Mouse (Mus musculus) lung, embryonic 14.5 days (tissue): Measurements from ENCODE around the gene Gm20388. TPM values are rescaled to one million over a fixed set of nuclear protein-coding genes. Genes with fewer than 3 reads are reported as not detected.

Experiments
- ATAC-seq: fragments of 200-750 bp; cut with Nextera tagmentation; 2 replicates; pipeline ENCODE4 v1.8.0; 2017; ENCODE audit warnings: mild to moderate bottlenecking, moderate TSS enrichment, moderate library complexity; ENCODE audit not compliant: insufficient read depth
- DNase-seq: peaks from one replicate; pipeline ENCODE4 v3.0.0-alpha.2; 2015
- H3K27ac ChIP-seq: fragments of 300-500 bp; sonication (generic); 2 replicates; pipeline ENCODE4 v1.5.1; 2014; ENCODE audit warnings: low read depth, mild to moderate bottlenecking, moderate library complexity
- H3K27me3 ChIP-seq: fragments of 300-500 bp; sonication (generic); 2 replicates; pipeline ENCODE4 v1.6.1; 2014; ENCODE audit warnings: low read length, control low read depth; ENCODE audit not compliant: insufficient read depth
- H3K36me3 ChIP-seq: fragments of 300-500 bp; sonication (generic); 2 replicates; pipeline ENCODE4 v1.6.1; 2014; ENCODE audit warnings: control low read depth; ENCODE audit not compliant: insufficient read depth
- H3K4me1 ChIP-seq: fragments of 300-500 bp; sonication (generic); 2 replicates; pipeline ENCODE4 v1.6.1; 2014; ENCODE audit warnings: antibody characterized with exemption, control low read depth; ENCODE audit not compliant: insufficient read depth
- H3K4me2 ChIP-seq: fragments of 300-500 bp; sonication (generic); 2 replicates; pipeline ENCODE4 v1.6.1; 2014; ENCODE audit warnings: mild to moderate bottlenecking
- H3K4me3 ChIP-seq: fragments of 300-500 bp; sonication (generic); 2 replicates; pipeline ENCODE4 v1.5.1; 2014; ENCODE audit warnings: low read depth, low read length
- H3K9ac ChIP-seq: fragments of 300-500 bp; sonication (generic); 2 replicates; pipeline ENCODE4 v1.6.1; 2014
- H3K9me3 ChIP-seq: fragments of 300-500 bp; sonication (generic); 2 replicates; pipeline ENCODE4 v1.6.1; 2016; ENCODE audit warnings: low read depth, low read length, control low read depth
- CTCF ChIP-seq: IDR thresholded peaks from 2 replicates; pipeline ENCODE4 v1.5.1; 2016; ENCODE audit warnings: antibody characterized with exemption, low read depth
- WGBS: fragments of 180-500 bp; shearing (Covaris S2); extraction: QIAGEN DNeasy Blood & Tissue Kit; methylation state at CpG from one replicate; pipeline ENCODE4 v1.1.7; 2014; 5-methylcytosine and 5-hydroxymethylcytosine counted together
- polyA plus RNA-seq: library from polyadenylated mRNA; unstranded; fragments of >200 nt; fragmentation: Nextera tagmentation; extraction: Ambion mirVana; gene quantifications from 2 replicates; pipeline ENCODE4 v1.2.1, GENCODE M21; 2014

Gm20388 gene
- polyA plus RNA-seq, 1 experiment from 2014 or later: not detected

GRCm38 (mm10) chr8:123334467-123334866 is 3423.8 kb downstream of the Gm20388 start:
- DNase-seq: no peak
- no peak overlapping the region for H3K4me2 ChIP-seq

GRCm38 (mm10) chr8:123337475-123337874 is 3426.8 kb downstream of the Gm20388 start:
- TF ChIP-seq CTCF: no peak
- Histone ChIP-seq H3K4me2 (no peak overlapping the region), H3K9ac (no peak overlapping the region), H3K4me1 (no peaks in the 10 kb centered on the region), H3K27me3 (peaks cover 10% of the 10 kb centered on the region; the same call in 1 of the 2 replicates), H3K36me3 (no peaks in the 10 kb centered on the region), H3K4me3 (no peak overlapping the region), H3K27ac (no peak overlapping the region), H3K9me3 (no peaks in the 10 kb centered on the region)
- 83% methylated on average over 3 of the region's 3 CpGs for WGBS
- ATAC-seq: no peak
- DNase-seq: no peak

More at GRCm38 (mm10) chr8:123334467-123334866, 3423.8 kb downstream of the Gm20388 start:
- no peak for ATAC-seq
- Histone ChIP-seq H3K4me3 (no peak overlapping the region), H3K9me3 (no peaks in the 10 kb centered on the region), H3K4me1 (0 out of 2 replicates have a peak, but pooled peaks cover 3% of the 10 kb centered on the region), H3K36me3 (no peaks in the 10 kb centered on the region), H3K9ac (no peak overlapping the region), H3K27ac (no peak overlapping the region), H3K27me3 (peaks cover 10% of the 10 kb centered on the region; the same call in 1 of the 2 replicates)
- no peak for TF ChIP-seq CTCF
- 7% methylated on average over 1 of the region's 1 CpGs for WGBS

- 92% methylated on average over 4 of the region's 4 CpGs for WGBS
- Histone ChIP-seq H3K4me2 (no peak overlapping the region), H3K27me3 (no peaks in the 10 kb centered on the region), H3K4me1 (no peaks in the 10 kb centered on the region), H3K4me3 (no peak overlapping the region), H3K36me3 (no peaks in the 10 kb centered on the region), H3K9me3 (no peaks in the 10 kb centered on the region), H3K9ac (no peak overlapping the region), H3K27ac (no peak overlapping the region)
- DNase-seq: no peak
- no peak for ATAC-seq
- TF ChIP-seq CTCF: peak; percentile 27; the same call in 1 of the 2 replicates
Measured at GRCm38 (mm10) chr8:123340071-123340470, 3429.4 kb downstream of the Gm20388 start.

GRCm38 (mm10) chr8:123341040-123342015 is 3430.7 kb downstream of the Gm20388 start:
- DNase-seq (no peak), ATAC-seq (no peak)

GRCm38 (mm10) chr8:123342253-123342652 is 3431.6 kb downstream of the Gm20388 start:
- Histone ChIP-seq H3K27me3 (no peaks in the 10 kb centered on the region), H3K9me3 (no peaks in the 10 kb centered on the region), H3K9ac (no peak overlapping the region), H3K36me3 (no peaks in the 10 kb centered on the region), H3K4me2 (no peak overlapping the region), H3K4me3 (no peak overlapping the region), H3K4me1 (peaks cover 3% of the 10 kb centered on the region; the same call in 1 of the 2 replicates), H3K27ac (no peak overlapping the region)
- no peak for TF ChIP-seq CTCF
- ATAC-seq (no peak), DNase-seq (peak; percentile 24)
- WGBS: 75% methylated on average over 8 of the region's 8 CpGs

More at GRCm38 (mm10) chr8:123341040-123342015, 3430.7 kb downstream of the Gm20388 start:
- Histone ChIP-seq H3K9me3 (no peaks in the 10 kb centered on the region), H3K27ac (no peak overlapping the region), H3K27me3 (no peaks in the 10 kb centered on the region), H3K4me1 (peaks cover 3% of the 10 kb centered on the region; the same call in 1 of the 2 replicates), H3K4me2 (no peak overlapping the region), H3K36me3 (no peaks in the 10 kb centered on the region), H3K9ac (no peak overlapping the region), H3K4me3 (no peak overlapping the region)
- WGBS: 73% methylated on average over 27 of the region's 27 CpGs
- no peak for TF ChIP-seq CTCF

- H3K4me1 ChIP-seq: peaks cover 7% of the 10 kb centered on the region
- DNase-seq (no peak), ATAC-seq (no peak)
- 56% methylated on average over 7 of the region's 7 CpGs for WGBS
- H3K27ac ChIP-seq: no peak overlapping the region
- no peak overlapping the region for H3K4me3 ChIP-seq
- no peak for TF ChIP-seq CTCF
- H3K36me3 ChIP-seq: no peaks in the 10 kb centered on the region
- no peak overlapping the region for H3K9ac ChIP-seq
- H3K4me2 ChIP-seq: no peak overlapping the region; the same call in 1 of the 2 replicates
- H3K9me3 ChIP-seq: no peaks in the 10 kb centered on the region
- no peaks in the 10 kb centered on the region for H3K27me3 ChIP-seq
Measured at GRCm38 (mm10) chr8:123342911-123343310, 3432.3 kb downstream of the Gm20388 start.

GRCm38 (mm10) chr8:123343422-123343821 is 3432.8 kb downstream of the Gm20388 start:
- H3K27ac ChIP-seq: no peak overlapping the region
- WGBS: 69% methylated on average over 12 of the region's 12 CpGs
- H3K4me3 ChIP-seq: no peak overlapping the region
- no peak overlapping the region for H3K9ac ChIP-seq
- no peaks in the 10 kb centered on the region for H3K36me3 ChIP-seq
- no peaks in the 10 kb centered on the region for H3K27me3 ChIP-seq
- no peaks in the 10 kb centered on the region for H3K9me3 ChIP-seq
- DNase-seq: peak; percentile 30
- TF ChIP-seq CTCF: no peak
- H3K4me1 ChIP-seq: peaks cover 10% of the 10 kb centered on the region
- no peak for ATAC-seq
- H3K4me2 ChIP-seq: no peak overlapping the region; the same call in 1 of the 2 replicates
